Mouse (Mus musculus): ENCODE results near the gene Gm37240. TPM values are rescaled to one million over a fixed set of nuclear protein-coding genes. Genes with fewer than 3 reads are reported as not detected.

The Gm37240 gene
- polyA plus RNA-seq, 1 experiment, result not detected

DNA sequence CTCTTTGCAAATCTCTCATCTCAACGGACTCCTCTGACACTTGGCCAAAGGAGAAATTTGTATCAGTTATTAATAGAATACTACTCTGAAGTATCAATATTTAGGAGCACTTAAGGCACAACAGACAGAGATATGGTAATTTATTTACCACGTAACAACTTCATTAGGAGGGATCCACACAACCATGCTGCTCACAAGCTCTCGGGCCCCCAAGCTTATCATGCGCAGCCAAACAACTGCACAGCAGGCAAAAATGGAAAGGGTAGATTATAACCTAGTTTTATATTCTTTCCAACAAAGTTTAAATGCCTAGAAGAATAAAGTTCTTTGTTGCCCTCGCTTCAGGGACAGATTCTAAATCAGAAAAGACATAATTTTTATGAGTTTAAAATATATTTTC, 207.4 kb downstream of the Gm37240 start:
- Histone ChIP-seq H3K4me3 (ENCODE audit: insufficient read depth, low read length) (no peak overlapping the region), H3K4me1 (ENCODE audit: control insufficient read depth, insufficient read depth, low read length) (no peaks in the 10 kb centered on the region), H3K27ac (ENCODE audit: insufficient read depth, low read depth, low read length) (no peak overlapping the region)
- TF ChIP-seq POLR2A (IDR thresholded peaks at IDR 0.05; ENCODE audit: borderline replicate concordance, low read depth, low read length), result no peak
- TF ChIP-seq CTCF (IDR thresholded peaks at IDR 0.05; ENCODE audit: low read depth, low read length), result no peak

DNA sequence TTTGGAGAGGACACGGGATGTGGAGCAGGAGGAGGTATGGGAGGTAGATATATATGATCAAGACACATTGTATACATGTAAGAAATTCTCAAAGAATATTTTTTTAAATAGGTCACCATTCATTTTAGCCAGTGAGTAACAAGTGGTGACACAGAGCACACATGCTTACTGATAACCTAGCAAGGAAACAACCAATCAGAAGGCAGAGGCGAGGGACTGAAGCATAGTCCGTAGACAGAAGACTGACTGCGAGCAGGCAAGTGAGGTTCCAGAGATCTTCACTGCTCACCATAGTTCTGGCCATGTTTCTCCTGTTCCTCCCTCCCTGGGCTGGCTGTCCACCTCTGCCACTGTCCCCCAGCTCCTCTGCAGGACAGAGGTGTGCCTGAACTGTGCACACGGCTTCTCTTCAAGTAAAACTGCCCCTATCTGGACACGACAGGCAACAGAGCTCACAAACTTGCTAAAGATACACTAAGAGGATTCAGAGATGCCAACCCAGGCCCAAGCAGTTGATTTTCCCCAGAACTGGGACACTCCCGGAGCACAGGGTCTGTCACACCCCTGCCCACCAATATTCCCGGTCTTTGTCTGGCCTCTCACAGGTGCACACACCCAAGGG, 207.9 kb downstream of the Gm37240 start:
- Histone ChIP-seq H3K4me1 (ENCODE audit: control insufficient read depth, insufficient read depth, low read length) (no peaks in the 10 kb centered on the region), H3K27ac (ENCODE audit: insufficient read depth, low read depth, low read length) (no peak overlapping the region), H3K4me3 (ENCODE audit: insufficient read depth, low read length) (no peak overlapping the region)
- TF ChIP-seq CTCF (IDR thresholded peaks at IDR 0.05; ENCODE audit: low read depth, low read length) (no peak), POLR2A (IDR thresholded peaks at IDR 0.05; ENCODE audit: borderline replicate concordance, low read depth, low read length) (no peak)

DNA sequence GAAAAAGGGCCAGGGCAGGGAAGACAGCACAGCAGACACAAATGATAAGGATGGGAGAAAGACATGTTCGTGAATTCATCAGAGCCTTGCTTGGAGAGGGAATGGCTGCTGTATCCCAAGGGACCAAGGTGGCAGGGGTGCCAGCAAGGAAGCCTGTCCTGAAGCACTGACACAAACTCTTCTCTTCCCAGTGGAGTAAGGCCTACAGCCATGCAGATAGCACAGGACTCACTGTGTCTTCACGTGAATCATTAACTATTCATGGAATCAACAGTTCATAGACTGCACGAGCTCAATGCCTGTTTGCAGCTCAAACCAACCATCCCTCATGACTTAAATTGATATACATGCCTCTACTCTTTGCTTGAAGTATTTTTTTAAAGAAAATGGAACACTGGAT, 209.4 kb downstream of the Gm37240 start:
- Histone ChIP-seq H3K27ac (ENCODE audit: insufficient read depth, low read depth, low read length) (no peak overlapping the region), H3K4me3 (ENCODE audit: insufficient read depth, low read length) (no peak overlapping the region), H3K4me1 (ENCODE audit: control insufficient read depth, insufficient read depth, low read length) (no peaks in the 10 kb centered on the region)
- TF ChIP-seq CTCF (IDR thresholded peaks at IDR 0.05; ENCODE audit: low read depth, low read length) (no peak), POLR2A (IDR thresholded peaks at IDR 0.05; ENCODE audit: borderline replicate concordance, low read depth, low read length) (no peak)

DNA sequence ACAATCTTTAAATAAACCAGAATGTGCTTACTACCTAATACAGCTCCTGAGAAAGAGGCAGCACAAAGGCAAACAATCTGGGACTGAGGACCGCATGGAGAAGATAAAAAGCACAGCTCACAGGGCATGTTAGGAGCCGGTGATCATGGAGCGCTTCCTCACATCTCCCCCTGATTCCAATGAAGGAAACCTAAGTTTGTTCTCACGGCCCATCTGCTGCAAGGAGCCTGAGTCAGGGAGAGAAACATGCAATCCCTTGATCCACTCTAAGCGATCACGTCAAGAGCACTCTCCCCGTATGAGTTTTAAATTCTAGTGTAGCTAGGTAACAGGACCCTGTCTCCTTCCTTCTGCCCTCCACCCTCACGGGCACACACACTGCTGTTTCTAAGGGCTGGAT, 210.2 kb downstream of the Gm37240 start:
- no peak for TF ChIP-seq CTCF (IDR thresholded peaks at IDR 0.05; ENCODE audit: low read depth, low read length)
- no peak for TF ChIP-seq POLR2A (IDR thresholded peaks at IDR 0.05; ENCODE audit: borderline replicate concordance, low read depth, low read length)
- Histone ChIP-seq H3K27ac (ENCODE audit: insufficient read depth, low read depth, low read length) (no peak overlapping the region), H3K4me3 (ENCODE audit: insufficient read depth, low read length) (no peak overlapping the region), H3K4me1 (ENCODE audit: control insufficient read depth, insufficient read depth, low read length) (no peaks in the 10 kb centered on the region)

DNA sequence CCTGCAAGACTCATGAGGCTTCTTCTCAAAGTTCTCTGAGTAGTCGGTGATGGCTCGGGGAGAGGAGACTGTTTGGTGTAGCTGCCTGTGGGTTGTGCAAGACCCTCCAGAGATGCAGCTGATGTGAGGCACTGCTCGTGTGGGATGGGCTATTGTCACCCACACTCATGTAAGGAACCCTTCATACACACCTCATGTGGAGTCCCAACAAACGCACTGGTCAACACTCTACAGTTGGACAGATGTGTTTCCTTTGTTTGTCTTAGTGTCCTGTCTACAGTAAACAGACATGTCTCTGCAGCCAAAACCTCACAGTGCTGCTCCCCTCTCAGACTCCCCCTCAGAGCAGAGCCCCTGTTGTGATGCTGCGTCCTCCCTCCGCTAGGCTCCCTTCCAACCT, 217.5 kb downstream of the Gm37240 start:
- H3K27ac ChIP-seq (ENCODE audit: insufficient read depth, low read depth, low read length), result no peak overlapping the region

DNA sequence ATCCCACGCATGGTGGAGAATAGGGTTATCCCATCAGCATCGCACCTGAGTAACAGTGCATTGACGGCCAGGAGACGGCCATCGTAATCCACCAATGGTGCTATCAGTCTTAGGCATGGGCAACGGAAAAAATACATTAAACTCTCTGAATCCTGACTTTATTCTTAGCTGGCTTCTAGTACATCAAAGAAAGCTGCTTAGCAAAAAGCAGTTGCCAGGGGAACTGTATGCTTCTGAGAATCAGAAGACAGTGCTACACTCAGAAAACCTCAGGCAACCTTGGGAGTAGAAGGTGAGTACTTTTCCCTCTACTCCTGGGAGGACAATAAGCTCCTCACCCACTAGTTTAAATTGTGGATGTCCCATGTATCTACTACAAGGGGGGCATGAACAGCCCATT, 219.6 kb downstream of the Gm37240 start:
- TF ChIP-seq CTCF (IDR thresholded peaks at IDR 0.05; ENCODE audit: low read depth, low read length), result no peak
- no peak for TF ChIP-seq POLR2A (IDR thresholded peaks at IDR 0.05; ENCODE audit: borderline replicate concordance, low read depth, low read length)
- no peak overlapping the region for H3K27ac ChIP-seq (ENCODE audit: insufficient read depth, low read depth, low read length)
- H3K4me1 ChIP-seq (ENCODE audit: control insufficient read depth, insufficient read depth, low read length), result no peaks in the 10 kb centered on the region
- no peak overlapping the region for H3K4me3 ChIP-seq (ENCODE audit: insufficient read depth, low read length)

More for the DNA sequence above, 217.5 kb downstream of the Gm37240 start:
- TF ChIP-seq POLR2A (IDR thresholded peaks at IDR 0.05; ENCODE audit: borderline replicate concordance, low read depth, low read length) (no peak), CTCF (IDR thresholded peaks at IDR 0.05; ENCODE audit: low read depth, low read length) (no peak)
- no peaks in the 10 kb centered on the region for H3K4me1 ChIP-seq (ENCODE audit: control insufficient read depth, insufficient read depth, low read length)
- no peak overlapping the region for H3K4me3 ChIP-seq (ENCODE audit: insufficient read depth, low read length)

DNA sequence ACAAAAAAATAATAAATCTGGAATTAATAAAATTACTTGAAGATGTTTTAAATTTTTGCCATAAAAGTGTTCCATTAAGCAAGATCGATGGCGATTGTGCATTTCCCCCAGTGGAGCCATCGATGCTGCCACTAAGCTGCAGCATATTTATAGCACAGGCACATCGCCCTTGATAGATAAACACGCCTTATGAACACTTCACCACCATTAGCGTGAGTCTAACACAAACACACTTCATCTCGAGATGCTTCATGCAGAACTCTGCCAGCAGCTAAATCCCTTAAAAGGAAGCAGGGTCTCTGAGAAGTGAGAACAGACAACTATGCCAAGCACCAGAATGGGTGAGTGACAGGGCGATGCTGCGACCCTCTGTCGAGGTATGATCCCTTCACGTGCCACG, 220.6 kb downstream of the Gm37240 start:
- Histone ChIP-seq H3K27ac (ENCODE audit: insufficient read depth, low read depth, low read length) (no peak overlapping the region), H3K4me3 (ENCODE audit: insufficient read depth, low read length) (no peak overlapping the region), H3K4me1 (ENCODE audit: control insufficient read depth, insufficient read depth, low read length) (no peaks in the 10 kb centered on the region)
- TF ChIP-seq POLR2A (IDR thresholded peaks at IDR 0.05; ENCODE audit: borderline replicate concordance, low read depth, low read length), result no peak
- TF ChIP-seq CTCF (IDR thresholded peaks at IDR 0.05; ENCODE audit: low read depth, low read length), result no peak

DNA sequence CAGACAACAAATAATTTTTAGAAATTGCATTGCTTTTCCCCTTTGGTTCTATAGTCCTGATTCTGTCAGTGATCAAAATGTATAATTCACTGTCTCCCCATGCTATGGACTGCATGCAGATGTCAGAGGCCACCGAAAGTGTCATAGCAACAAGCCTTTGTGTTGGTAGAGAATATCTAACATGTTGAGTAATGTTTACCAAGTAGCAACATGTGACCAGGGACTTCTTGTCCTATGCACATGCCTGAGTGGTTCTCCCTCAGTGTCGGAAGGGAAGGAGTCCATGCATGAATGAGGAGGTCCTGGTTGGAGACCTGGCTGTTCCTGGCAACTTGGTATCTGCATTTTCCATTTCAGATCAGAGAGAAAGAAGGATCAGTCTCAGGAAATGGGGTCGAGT, 221.2 kb downstream of the Gm37240 start:
- H3K4me3 ChIP-seq (ENCODE audit: insufficient read depth, low read length), result no peak overlapping the region
- H3K4me1 ChIP-seq (ENCODE audit: control insufficient read depth, insufficient read depth, low read length), result no peaks in the 10 kb centered on the region
- H3K27ac ChIP-seq (ENCODE audit: insufficient read depth, low read depth, low read length), result no peak overlapping the region
- no peak for TF ChIP-seq POLR2A (IDR thresholded peaks at IDR 0.05; ENCODE audit: borderline replicate concordance, low read depth, low read length)
- no peak for TF ChIP-seq CTCF (IDR thresholded peaks at IDR 0.05; ENCODE audit: low read depth, low read length)

DNA sequence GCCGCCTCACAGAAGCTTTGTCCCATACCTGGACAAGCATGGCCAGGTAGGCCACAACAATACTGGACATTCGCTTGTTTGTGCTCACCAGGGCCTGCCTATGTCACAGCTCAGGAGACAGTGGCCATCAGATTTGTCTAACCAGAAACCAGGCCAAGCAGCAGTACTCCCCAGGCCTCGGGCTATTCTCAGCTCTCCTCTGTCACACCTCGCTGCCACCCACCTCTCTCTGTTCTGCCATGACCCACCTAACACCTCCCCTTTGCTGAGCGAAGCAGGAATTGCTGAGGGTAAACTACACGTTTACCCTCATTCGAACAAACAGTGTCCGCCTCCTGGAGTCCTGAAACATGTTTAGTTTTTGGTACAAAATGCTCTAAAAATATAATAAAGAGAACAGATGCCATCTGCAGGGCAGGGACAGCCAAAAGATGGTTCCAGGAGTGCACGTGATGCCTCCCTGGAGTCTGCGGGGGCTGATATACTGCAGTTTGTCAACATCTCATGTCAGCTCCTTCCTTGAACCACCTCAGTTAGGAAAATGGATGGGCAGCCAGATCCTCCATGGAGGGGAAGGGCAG, 222.6 kb downstream of the Gm37240 start:
- no peak overlapping the region for H3K4me3 ChIP-seq (ENCODE audit: insufficient read depth, low read length)
- no peak overlapping the region for H3K27ac ChIP-seq (ENCODE audit: insufficient read depth, low read depth, low read length)
- no peak for TF ChIP-seq POLR2A (IDR thresholded peaks at IDR 0.05; ENCODE audit: borderline replicate concordance, low read depth, low read length)
- TF ChIP-seq CTCF (IDR thresholded peaks at IDR 0.05; ENCODE audit: low read depth, low read length), result no peak
- H3K4me1 ChIP-seq (ENCODE audit: control insufficient read depth, insufficient read depth, low read length), result no peaks in the 10 kb centered on the region

DNA sequence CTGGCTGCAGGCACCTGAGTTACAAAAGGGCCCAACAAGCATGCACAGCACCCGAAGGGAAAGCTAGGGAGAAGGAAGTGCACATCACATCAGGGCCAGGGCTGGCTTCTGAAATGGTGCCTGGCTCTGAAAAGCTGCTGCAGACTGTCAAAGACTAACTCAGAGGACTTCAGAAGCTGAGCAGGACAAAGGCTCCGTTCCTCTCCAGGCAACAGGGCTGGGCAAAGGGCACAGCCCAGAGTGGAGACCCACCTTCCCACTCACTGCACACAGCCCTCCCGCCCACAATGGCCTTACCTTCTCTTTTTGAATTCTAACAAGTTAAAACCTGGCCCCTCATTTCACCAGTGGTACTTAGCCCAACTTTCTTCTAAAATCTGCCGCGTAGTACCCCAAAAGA, 223.5 kb downstream of the Gm37240 start:
- TF ChIP-seq CTCF (IDR thresholded peaks at IDR 0.05; ENCODE audit: low read depth, low read length) (no peak), POLR2A (IDR thresholded peaks at IDR 0.05; ENCODE audit: borderline replicate concordance, low read depth, low read length) (no peak)
- Histone ChIP-seq H3K27ac (ENCODE audit: insufficient read depth, low read depth, low read length) (no peak overlapping the region), H3K4me3 (ENCODE audit: insufficient read depth, low read length) (no peak overlapping the region), H3K4me1 (ENCODE audit: control insufficient read depth, insufficient read depth, low read length) (no peaks in the 10 kb centered on the region)

Data from bone marrow macrophage, adult 2 months (primary cell).